Mouse (Mus musculus) lung, embryonic 14.5 days (tissue): ENCODE measurements at regions not wholly inside any gene's neighbourhood (a gene's known extent, or its start where the extent isn't known, plus 50 kb on each side); places are given as distances from the start of the nearest gene placed in this dataset.

Source experiments
- ATAC-seq: fragments of 200-750 bp; cut with Nextera tagmentation; 2 replicates; pipeline ENCODE4 v1.8.0; 2017; ENCODE audit warnings: mild to moderate bottlenecking, moderate TSS enrichment, moderate library complexity; ENCODE audit not compliant: insufficient read depth
- DNase-seq: peaks from one replicate; pipeline ENCODE4 v3.0.0-alpha.2; 2015
- H3K27ac ChIP-seq: fragments of 300-500 bp; sonication (generic); 2 replicates; pipeline ENCODE4 v1.5.1; 2014; ENCODE audit warnings: low read depth, mild to moderate bottlenecking, moderate library complexity
- H3K27me3 ChIP-seq: fragments of 300-500 bp; sonication (generic); 2 replicates; pipeline ENCODE4 v1.6.1; 2014; ENCODE audit warnings: low read length, control low read depth; ENCODE audit not compliant: insufficient read depth
- H3K36me3 ChIP-seq: fragments of 300-500 bp; sonication (generic); 2 replicates; pipeline ENCODE4 v1.6.1; 2014; ENCODE audit warnings: control low read depth; ENCODE audit not compliant: insufficient read depth
- H3K4me1 ChIP-seq: fragments of 300-500 bp; sonication (generic); 2 replicates; pipeline ENCODE4 v1.6.1; 2014; ENCODE audit warnings: antibody characterized with exemption, control low read depth; ENCODE audit not compliant: insufficient read depth
- H3K4me2 ChIP-seq: fragments of 300-500 bp; sonication (generic); 2 replicates; pipeline ENCODE4 v1.6.1; 2014; ENCODE audit warnings: mild to moderate bottlenecking
- H3K4me3 ChIP-seq: fragments of 300-500 bp; sonication (generic); 2 replicates; pipeline ENCODE4 v1.5.1; 2014; ENCODE audit warnings: low read depth, low read length
- H3K9ac ChIP-seq: fragments of 300-500 bp; sonication (generic); 2 replicates; pipeline ENCODE4 v1.6.1; 2014
- H3K9me3 ChIP-seq: fragments of 300-500 bp; sonication (generic); 2 replicates; pipeline ENCODE4 v1.6.1; 2016; ENCODE audit warnings: low read depth, low read length, control low read depth
- CTCF ChIP-seq: IDR thresholded peaks from 2 replicates; pipeline ENCODE4 v1.5.1; 2016; ENCODE audit warnings: antibody characterized with exemption, low read depth
- WGBS: fragments of 180-500 bp; shearing (Covaris S2); extraction: QIAGEN DNeasy Blood & Tissue Kit; methylation state at CpG from one replicate; pipeline ENCODE4 v1.1.7; 2014; 5-methylcytosine and 5-hydroxymethylcytosine counted together

DNA sequence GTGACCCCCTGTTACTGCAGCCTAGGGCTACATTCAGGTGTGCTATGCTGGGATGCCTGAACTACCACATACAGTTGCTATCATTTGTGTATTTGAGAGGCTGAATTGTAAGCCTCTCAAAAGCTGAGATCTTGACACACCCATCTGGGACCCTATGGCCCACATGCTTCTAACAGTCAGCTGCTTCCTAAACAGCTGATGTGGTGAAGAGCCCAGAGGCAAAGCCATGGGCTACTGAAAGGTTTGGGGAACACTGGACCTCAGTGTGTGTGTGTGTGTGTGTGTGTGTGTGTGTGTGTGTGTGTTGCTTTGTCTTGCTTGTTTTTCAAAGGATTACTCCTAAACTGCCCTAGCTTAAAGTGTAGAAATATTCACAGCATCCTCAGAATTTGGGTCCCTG is 75.0 kb downstream of the Lbh start:
- DNase-seq (no peak), ATAC-seq (no peak)
- Histone ChIP-seq H3K27me3 (no peaks in the 10 kb centered on the region), H3K9me3 (no peaks in the 10 kb centered on the region), H3K9ac (no peak overlapping the region), H3K4me1 (peaks cover 17% of the 10 kb centered on the region), H3K36me3 (no peaks in the 10 kb centered on the region), H3K4me3 (no peak overlapping the region), H3K27ac (no peak overlapping the region), H3K4me2 (no peak overlapping the region)
- TF ChIP-seq CTCF, result no peak

GRCm38 (mm10) chr17:72993626-72994025 is 75.5 kb downstream of the Lbh start:
- peaks cover 17% of the 10 kb centered on the region for H3K4me1 ChIP-seq
- no peaks in the 10 kb centered on the region for H3K36me3 ChIP-seq
- no peak overlapping the region for H3K9ac ChIP-seq
- 55% methylated on average over 7 of the region's 7 CpGs for WGBS
- ATAC-seq (no peak), DNase-seq (no peak)
- H3K27me3 ChIP-seq, result no peaks in the 10 kb centered on the region
- H3K4me2 ChIP-seq, result no peak overlapping the region
- no peak overlapping the region for H3K4me3 ChIP-seq
- H3K27ac ChIP-seq, result no peak overlapping the region
- no peak for TF ChIP-seq CTCF
- no peaks in the 10 kb centered on the region for H3K9me3 ChIP-seq

DNA sequence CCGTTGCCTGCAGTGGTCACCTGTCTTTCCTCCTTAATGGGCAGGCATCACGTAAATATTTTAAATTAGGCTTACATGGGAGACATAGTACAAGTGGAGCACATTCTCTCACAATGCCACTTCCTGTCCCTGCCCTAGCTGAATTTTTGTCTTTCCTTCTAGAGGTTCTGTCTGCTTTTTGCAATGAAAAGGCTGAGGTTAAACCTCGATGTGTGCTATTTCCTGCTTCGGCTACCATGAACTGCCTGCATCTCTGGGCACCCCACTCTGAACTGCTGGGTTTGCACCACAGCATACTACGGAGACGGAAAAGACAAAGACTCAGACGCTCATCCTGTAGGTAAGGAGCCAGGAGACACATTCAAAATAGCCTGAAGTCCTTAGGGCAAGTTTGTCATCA is 78.4 kb downstream of the Lbh start:
- TF ChIP-seq CTCF, result no peak
- no peak overlapping the region for H3K27ac ChIP-seq

DNA sequence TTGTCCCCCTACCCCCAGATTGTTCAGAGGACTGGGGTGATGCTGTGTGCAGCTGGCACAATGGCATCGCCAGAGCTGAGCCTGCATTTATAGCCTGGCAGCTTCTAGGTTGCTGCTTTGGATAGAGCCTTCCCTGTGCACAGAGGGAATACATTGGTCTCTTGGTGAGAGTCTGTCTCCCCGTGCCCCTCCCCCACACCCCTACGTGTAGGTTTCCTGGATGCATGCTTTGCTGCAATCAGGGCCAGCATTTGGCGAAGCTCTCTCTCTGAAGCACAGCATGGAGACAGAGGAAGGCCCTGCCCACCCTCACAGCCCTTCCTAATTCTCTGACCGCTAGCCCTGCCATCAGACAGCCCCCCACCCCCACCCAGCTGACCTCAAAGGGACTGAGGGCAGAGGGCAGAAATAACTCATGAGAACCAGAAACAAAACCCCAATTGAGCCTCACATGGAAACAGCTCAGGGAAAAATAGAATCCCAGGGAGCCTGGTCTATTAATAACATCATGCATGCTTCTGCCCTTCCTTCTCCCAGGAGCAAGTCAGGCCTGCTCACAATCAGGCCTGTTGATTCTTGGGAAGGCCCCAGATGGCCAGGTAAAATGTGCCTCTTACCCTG is 79.3 kb downstream of the Lbh start:
- Histone ChIP-seq H3K36me3 (no peaks in the 10 kb centered on the region), H3K27me3 (no peaks in the 10 kb centered on the region), H3K9ac (no peak overlapping the region), H3K9me3 (no peaks in the 10 kb centered on the region), H3K4me3 (no peak overlapping the region), H3K4me2 (no peak overlapping the region), H3K27ac (no peak overlapping the region), H3K4me1 (peaks cover 17% of the 10 kb centered on the region)
- ATAC-seq (peak; percentile 57), DNase-seq (no peak)
- 17% methylated on average over 5 of the region's 5 CpGs for WGBS
- no peak for TF ChIP-seq CTCF

More for the DNA sequence above, 78.4 kb downstream of the Lbh start:
- no peak overlapping the region for H3K9ac ChIP-seq
- H3K9me3 ChIP-seq, result no peaks in the 10 kb centered on the region
- ATAC-seq (no peak), DNase-seq (no peak)
- no peaks in the 10 kb centered on the region for H3K36me3 ChIP-seq
- no peak overlapping the region for H3K4me2 ChIP-seq
- H3K4me3 ChIP-seq, result no peak overlapping the region
- H3K27me3 ChIP-seq, result no peaks in the 10 kb centered on the region
- H3K4me1 ChIP-seq, result peaks cover 17% of the 10 kb centered on the region
- WGBS, result 55% methylated on average over 7 of the region's 7 CpGs

- H3K36me3 ChIP-seq, result no peaks in the 10 kb centered on the region
- H3K9ac ChIP-seq, result no peak overlapping the region
- no peak overlapping the region for H3K4me2 ChIP-seq
- H3K9me3 ChIP-seq, result no peaks in the 10 kb centered on the region; the same call in 1 of the 2 replicates
- no peak for ATAC-seq
- TF ChIP-seq CTCF, result no peak
- H3K4me1 ChIP-seq, result 0 out of 2 replicates have a peak, but pooled peaks cover 5% of the 10 kb centered on the region
- no peak overlapping the region for H3K27ac ChIP-seq
- no peak for DNase-seq
- WGBS, result 60% methylated on average over 9 of the region's 9 CpGs
- no peaks in the 10 kb centered on the region for H3K27me3 ChIP-seq
- H3K4me3 ChIP-seq, result no peak overlapping the region
Measured at GRCm38 (mm10) chr17:73005100-73005499, 87.0 kb downstream of the Lbh start.

- Histone ChIP-seq H3K4me1 (peaks cover 18% of the 10 kb centered on the region), H3K27me3 (no peaks in the 10 kb centered on the region), H3K9ac (no peak overlapping the region), H3K9me3 (no peaks in the 10 kb centered on the region; the same call in 1 of the 2 replicates), H3K4me3 (no peak overlapping the region), H3K36me3 (no peaks in the 10 kb centered on the region), H3K27ac (peak overlapping the region; percentile 42; the same call in 1 of the 2 replicates), H3K4me2 (no peak overlapping the region)
- TF ChIP-seq CTCF, result peak; percentile 79
- WGBS, result 57% methylated on average over 4 of the region's 4 CpGs
- no peak for ATAC-seq
- peak; percentile 77 for DNase-seq
Measured at GRCm38 (mm10) chr17:73008901-73009300, 90.8 kb downstream of the Lbh start.

DNA sequence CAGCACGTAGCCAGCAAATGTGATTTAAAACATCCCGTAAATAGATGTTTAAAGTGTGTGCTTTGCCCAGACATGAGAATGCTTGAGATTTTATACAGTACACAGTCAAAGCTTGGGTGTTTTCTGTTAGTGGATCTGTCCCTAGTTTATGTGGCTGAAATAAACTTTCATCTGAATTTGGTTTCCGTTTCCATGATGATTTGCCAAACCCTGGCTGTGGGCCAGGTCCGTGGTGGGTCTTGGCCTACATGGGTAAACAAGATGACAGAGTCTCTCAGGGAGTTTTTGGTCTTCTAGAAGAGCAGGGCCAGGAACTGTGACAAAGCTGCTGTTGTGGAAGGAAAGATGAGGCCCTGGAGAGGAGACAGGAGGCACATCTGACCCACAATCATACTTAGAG is 91.9 kb downstream of the Lbh start:
- peak overlapping the region; percentile 71 for H3K27ac ChIP-seq
- peak; percentile 95 for DNase-seq

DNA sequence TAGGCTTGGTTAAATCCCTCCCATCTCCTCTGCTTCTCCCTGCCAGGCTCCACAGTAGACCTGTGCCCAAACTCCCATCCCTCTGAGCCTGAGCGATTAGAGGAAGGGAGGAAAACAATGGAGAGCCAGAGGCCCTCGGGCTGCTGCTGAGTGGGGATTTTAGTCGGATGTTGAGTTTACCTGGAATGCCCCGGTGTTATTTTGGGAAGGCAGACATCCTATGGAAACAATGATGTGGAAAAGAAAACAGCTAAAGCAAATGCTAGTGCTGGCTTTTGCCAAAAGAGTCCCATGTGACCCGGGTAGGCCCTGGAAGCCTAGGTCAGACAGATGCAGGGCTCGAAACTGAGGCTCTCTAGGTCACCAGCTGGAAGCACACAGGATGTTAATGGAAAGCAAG is 94.3 kb downstream of the Lbh start:
- H3K4me3 ChIP-seq, result no peak overlapping the region
- H3K4me1 ChIP-seq, result peaks cover 37% of the 10 kb centered on the region
- WGBS, result 49% methylated on average over 6 of the region's 6 CpGs
- H3K27me3 ChIP-seq, result no peaks in the 10 kb centered on the region
- H3K9ac ChIP-seq, result no peak overlapping the region
- no peaks in the 10 kb centered on the region; the same call in 1 of the 2 replicates for H3K9me3 ChIP-seq
- no peaks in the 10 kb centered on the region for H3K36me3 ChIP-seq
- ATAC-seq, result no peak
- no peak overlapping the region for H3K27ac ChIP-seq
- no peak overlapping the region for H3K4me2 ChIP-seq
- no peak for TF ChIP-seq CTCF
- no peak for DNase-seq

More for the DNA sequence above, 91.9 kb downstream of the Lbh start:
- no peaks in the 10 kb centered on the region; the same call in 1 of the 2 replicates for H3K9me3 ChIP-seq
- no peaks in the 10 kb centered on the region for H3K27me3 ChIP-seq
- H3K4me1 ChIP-seq, result peaks cover 23% of the 10 kb centered on the region
- no peak overlapping the region for H3K9ac ChIP-seq
- no peak overlapping the region for H3K4me3 ChIP-seq
- no peak overlapping the region for H3K4me2 ChIP-seq
- H3K36me3 ChIP-seq, result no peaks in the 10 kb centered on the region
- WGBS, result 40% methylated on average over 4 of the region's 4 CpGs
- peak; percentile 69 for ATAC-seq
- no peak for TF ChIP-seq CTCF
